Mouse (Mus musculus): ENCODE measurements around the gene Vmn1r196. TPM values are rescaled to one million over a fixed set of nuclear protein-coding genes. Genes with fewer than 3 reads are reported as not detected.
"Not testable (repeated sequence)": the region's sequence is repeated elsewhere in the genome, so short reads cannot be mapped to it uniquely, and the experiment has no call there.

The Vmn1r196 gene
- not detected for total RNA-seq (2021)

DNA sequence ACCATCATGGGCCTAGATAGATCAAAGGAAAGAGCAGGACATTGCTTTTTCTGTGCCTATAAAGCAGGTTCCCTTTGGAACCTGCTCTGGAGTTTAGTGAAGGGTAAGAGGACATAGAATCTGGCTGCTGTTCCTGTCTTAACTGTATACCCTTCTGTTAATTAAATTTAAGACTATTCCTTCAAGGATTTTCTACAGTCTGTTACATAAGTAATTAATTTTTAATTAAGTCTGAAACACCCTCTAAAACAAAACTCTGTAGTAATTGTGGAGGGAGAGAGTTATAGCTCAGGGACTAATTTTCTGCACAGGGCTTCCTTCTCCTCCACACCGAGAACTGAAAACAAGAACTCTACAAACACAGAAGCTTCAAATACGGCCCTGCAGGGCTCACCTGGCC lies at the start of gene Vmn1r196:
TSS of gene Vmn1r196 (plus strand) at position 301 of the 400 bp plus-strand sequence.
- no peak for DNase-seq (ENCODE audit: extremely low spot score in 1 of 2, low spot score in 1 of 2)

DNA sequence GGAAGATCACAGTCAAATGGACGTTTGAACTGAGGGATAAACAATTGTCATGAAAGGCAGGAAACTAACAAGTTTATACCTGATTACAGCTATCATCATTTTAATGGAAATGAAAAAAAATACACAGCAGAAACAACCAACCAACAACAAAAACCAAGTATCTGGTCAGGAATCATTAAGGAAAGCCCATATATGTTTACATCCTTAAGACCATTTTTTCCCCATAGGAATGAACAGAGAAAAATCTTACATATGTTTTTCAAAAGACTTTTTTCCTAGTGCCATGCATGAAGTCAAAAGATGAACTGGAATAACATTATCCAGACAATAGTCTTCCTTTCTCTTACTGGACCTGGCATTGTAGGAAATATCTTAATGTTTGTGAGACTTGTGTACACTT lies 45.8 kb upstream of the Vmn1r196 start, which contains the start of gene Vmn1r194:
TSS of gene Vmn1r194 (plus strand) at position 301 of the 400 bp plus-strand sequence.
- no peak for DNase-seq (ENCODE audit: extremely low spot score in 1 of 2, low spot score in 1 of 2)

DNA sequence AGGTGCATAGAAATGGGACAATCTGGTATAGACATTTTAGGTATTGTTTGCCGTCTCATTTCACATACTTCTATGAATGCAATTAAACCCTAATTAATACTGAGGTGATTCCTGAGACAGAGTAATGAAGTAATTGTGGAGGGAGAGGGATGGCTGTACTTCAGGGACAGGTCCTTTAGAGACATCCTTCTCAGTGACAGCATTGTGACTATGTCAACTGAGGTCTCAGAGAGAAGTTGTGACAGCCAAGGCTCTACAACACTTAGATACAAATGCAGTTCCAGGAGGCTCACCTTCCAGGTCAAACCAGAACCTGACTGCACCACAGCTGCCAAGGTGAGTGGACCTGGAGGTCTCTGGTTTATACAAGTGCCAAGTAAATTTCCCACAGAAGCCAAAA lies 19.5 kb upstream of the Vmn1r196 start, which contains the start of gene Vmn1r195:
TSS of gene Vmn1r195 (plus strand) at position 301 of the 400 bp plus-strand sequence.
- not testable (repeated sequence) for DNase-seq (ENCODE audit: extremely low spot score in 1 of 2, low spot score in 1 of 2)

DNA sequence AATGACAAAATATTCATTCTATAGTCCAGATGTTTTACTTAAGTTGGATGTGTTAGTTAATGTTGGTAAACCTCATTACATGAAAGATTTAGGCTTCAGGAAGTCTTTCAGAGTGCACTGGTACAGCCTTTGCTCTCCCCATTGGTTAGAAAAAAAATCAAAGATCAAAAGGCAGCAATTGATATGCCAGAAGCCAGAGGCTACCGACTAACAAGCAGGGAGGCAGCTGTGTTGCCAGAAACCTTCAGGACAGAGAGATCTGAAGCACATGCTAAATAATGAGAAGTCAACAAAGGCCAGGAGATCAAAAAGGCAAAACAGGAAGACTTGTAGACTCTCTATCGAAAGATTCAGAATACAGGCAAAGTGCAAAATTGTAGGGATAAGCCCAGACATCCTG lies 18.0 kb upstream of the Vmn1r196 start:
- no peak for DNase-seq (ENCODE audit: extremely low spot score in 1 of 2, low spot score in 1 of 2)

DNA sequence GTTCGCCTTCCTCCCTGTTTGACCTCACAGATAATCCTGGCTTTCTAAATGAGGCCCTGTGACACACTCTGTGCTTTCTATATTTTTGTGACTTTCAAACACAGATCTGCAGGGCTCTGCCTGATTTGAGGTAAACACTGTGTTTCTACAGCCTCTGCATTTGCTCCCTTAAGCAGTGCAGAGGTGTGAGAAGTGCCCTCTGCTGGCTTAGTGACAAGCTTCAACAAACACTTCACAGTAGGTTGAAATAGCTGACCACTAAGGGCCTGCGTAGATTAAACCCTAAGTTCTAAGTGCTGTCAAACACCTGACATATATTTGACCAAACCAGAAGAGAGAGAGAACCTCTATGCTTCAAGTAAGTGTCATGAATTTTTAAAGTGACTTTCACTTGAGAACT lies 5.1 kb upstream of the Vmn1r196 start:
- no peak for DNase-seq (ENCODE audit: extremely low spot score in 1 of 2, low spot score in 1 of 2)

DNA sequence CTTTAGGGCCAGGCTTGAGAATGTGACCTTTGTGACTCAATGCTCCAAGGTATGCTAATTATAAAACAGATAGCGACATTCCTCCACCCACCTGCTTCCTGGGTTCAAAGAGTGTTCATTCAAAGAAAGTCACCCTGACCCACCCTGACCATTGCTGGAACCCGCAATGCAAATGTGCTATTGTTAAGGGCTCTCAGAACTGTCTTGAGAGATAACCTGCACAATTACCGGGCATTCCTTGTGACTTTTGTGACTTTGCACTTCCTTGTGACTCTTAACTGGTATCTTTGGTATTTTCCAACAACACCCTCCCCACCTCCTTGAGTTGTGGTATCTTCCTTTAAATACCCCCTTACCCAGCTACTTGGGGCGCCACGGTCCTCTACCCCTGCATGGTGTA lies 18.4 kb downstream of the Vmn1r196 start:
- DNase-seq (ENCODE audit: extremely low spot score in 1 of 2, low spot score in 1 of 2): not testable (repeated sequence)

DNA sequence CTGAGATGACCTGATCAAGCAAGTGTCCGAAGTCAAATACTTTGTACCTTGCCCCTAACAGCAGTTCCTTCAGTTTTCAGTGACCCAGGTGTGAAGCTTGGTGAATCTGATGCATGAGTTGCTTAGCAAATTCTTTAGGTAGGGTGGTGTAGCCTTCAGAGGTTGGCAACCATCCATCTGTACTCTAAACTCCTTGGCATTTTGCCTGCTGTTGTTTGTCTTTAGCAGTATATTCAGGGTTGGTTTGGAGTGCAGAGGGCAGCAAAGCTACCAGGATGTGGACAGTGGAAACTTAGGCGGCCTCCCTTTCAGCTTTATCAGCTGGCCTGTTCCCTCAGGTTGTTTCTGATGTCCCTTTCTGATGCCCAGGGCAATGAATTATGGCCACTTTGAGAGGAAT lies 25.6 kb downstream of the Vmn1r196 start:
- no peak for DNase-seq (ENCODE audit: extremely low spot score in 1 of 2, low spot score in 1 of 2)

DNA sequence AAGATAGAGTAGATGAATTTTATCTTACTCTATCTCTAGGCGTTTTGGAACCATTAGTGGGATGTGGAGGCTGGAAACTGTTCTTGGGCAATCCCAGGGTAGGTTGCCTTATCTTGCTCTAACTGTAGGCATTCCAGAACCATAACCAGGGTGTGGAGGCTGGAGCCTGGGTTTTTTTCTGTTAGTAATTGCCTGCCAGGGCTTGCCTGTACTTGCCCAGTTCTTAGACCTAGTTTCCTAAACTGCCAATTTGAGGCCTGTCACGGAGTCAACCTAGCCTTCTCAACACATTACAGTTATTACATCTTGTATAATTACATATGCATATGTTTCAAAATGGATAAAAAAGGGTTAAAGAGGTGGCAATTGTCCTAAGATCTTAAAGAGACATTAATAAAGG lies 27.6 kb downstream of the Vmn1r196 start:
- DNase-seq (ENCODE audit: extremely low spot score in 1 of 2, low spot score in 1 of 2): no peak

DNA sequence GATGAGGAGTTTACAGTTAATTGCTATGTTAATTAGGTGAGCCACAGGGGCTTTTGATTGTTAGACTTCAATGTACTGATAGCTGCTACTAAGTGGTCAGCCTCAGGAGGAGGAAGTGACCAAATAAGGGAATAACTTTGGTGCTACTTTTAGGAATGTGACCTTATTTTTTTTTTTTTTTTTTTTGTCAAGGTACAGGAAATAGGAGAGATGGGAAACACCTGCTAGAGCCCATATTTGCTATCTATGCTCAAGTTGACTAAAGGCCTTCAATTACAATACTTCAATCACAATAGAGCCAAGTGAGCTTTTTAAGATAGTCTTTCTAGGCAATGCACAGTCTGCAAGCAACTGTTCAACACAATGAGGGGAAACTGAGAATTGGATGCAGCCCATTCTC lies 30.4 kb downstream of the Vmn1r196 start:
- DNase-seq (ENCODE audit: extremely low spot score in 1 of 2, low spot score in 1 of 2): no peak

DNA sequence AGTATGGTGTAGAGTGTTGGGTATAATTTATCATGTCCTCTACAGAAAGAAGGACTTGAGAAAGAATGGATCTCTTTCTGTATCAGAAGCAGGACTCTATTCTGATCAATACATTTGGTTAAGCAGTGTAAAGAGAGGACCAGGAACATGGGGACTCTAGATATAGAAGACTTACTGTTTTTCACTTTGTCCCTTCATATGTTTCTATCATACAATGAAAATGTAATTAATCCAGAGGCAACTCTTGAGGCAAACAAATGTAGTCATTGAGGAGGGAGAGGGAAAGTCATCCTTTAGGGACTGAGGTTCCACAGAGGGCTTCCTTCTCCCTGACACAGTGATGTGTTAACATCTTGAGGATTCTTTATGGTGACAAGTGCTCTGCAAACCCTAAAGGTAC lies 34.6 kb downstream of the Vmn1r196 start, which contains the start of gene Vmn1r197:
TSS of gene Vmn1r197 (plus strand) at position 301 of the 400 bp plus-strand sequence.
- no peak for DNase-seq (ENCODE audit: extremely low spot score in 1 of 2, low spot score in 1 of 2)

DNA sequence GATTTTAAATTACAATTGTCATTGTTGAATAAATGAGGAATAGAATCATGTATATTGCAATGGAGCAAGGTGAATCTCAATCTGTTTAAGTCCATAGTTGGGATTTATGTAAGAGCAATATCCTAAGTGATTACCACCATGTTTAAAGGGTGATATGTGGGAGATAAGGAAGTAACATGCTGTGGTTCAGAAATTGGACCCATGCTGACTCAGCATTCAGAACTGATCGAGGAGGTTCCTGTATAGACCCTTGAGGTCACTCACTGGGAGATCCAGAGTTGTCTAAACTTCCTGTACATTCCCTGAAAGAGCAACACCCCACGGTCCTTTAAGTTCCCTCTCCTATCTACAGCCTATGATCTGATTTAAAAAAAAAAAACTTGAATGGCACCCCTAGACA lies 43.5 kb downstream of the Vmn1r196 start:
- DNase-seq (ENCODE audit: extremely low spot score in 1 of 2, low spot score in 1 of 2): no peak

DNA sequence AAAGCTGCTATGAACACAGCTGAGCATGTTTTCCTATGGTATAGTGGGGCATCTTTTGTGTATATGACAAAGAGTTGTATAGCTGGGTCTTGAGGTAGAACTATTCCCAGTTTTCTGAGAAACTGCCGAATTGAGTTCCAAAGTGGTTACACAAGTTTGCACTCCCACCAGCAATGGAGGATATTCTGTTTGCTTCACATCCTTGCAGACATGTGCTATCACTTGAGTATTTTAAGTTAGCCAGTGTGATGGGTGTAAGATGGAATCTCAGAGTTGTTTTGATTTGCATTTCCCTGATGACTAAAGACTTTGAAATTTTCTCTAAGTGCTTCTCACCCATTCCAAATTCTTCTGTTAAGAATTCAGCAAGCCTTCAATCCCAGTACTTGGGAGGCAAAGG lies 45.8 kb downstream of the Vmn1r196 start:
- DNase-seq (ENCODE audit: extremely low spot score in 1 of 2, low spot score in 1 of 2): no peak

Other genes with a start within 250 kb of the Vmn1r196 start
- 10 to 100 TPM; 64.2 to 71.4 TPM for gene Hist1h4i, start 248.6 kb upstream of the Vmn1r196 start, total RNA-seq (2021)
- 10 to 100 TPM in 1 of 2 experiments, 1 to 10 TPM in 1; 7.1 to 18.2 TPM for gene Hist1h2ag, start 247.0 kb upstream of the Vmn1r196 start, total RNA-seq (2021)
- 10 to 100 TPM; 15.1 to 18.5 TPM for gene Hist1h2bj, start 246.7 kb upstream of the Vmn1r196 start, total RNA-seq (2021)
- not detected for gene Vmn1r188, start 205.5 kb upstream of the Vmn1r196 start, total RNA-seq (2021)
- not detected for gene Vmn1r189, start 184.1 kb upstream of the Vmn1r196 start, total RNA-seq (2021)
- gene Vmn1r191, start 106.0 kb upstream of the Vmn1r196 start, total RNA-seq (2021): not detected
- gene Vmn1r192, start 98.8 kb upstream of the Vmn1r196 start, total RNA-seq (2021): not detected
- gene Vmn1r193, start 66.8 kb upstream of the Vmn1r196 start, total RNA-seq (2021): not detected
- gene Vmn1r194, start 45.7 kb upstream of the Vmn1r196 start, total RNA-seq (2021): not detected
- not detected for gene Vmn1r195, start 19.4 kb upstream of the Vmn1r196 start, total RNA-seq (2021)
- not detected for gene Vmn1r197, start 34.7 kb downstream of the Vmn1r196 start, total RNA-seq (2021)
- not detected for gene Vmn1r198, start 60.4 kb downstream of the Vmn1r196 start, total RNA-seq (2021)
- gene Vmn1r199, start 89.9 kb downstream of the Vmn1r196 start, total RNA-seq (2021): not detected
- not detected for gene Vmn1r200, start 100.5 kb downstream of the Vmn1r196 start, total RNA-seq (2021)
- gene Vmn1r201, start 182.0 kb downstream of the Vmn1r196 start, total RNA-seq (2021): not detected
- gene Vmn1r202, start 215.5 kb downstream of the Vmn1r196 start, total RNA-seq (2021): under 1 TPM in 1 of 2 experiments, not detected in 1; 0.07 TPM
- not detected for gene Vmn1r203, start 228.2 kb downstream of the Vmn1r196 start, total RNA-seq (2021)